Mouse (Mus musculus): ENCODE results near the gene Epn2.

Epn2 gene

DNA sequence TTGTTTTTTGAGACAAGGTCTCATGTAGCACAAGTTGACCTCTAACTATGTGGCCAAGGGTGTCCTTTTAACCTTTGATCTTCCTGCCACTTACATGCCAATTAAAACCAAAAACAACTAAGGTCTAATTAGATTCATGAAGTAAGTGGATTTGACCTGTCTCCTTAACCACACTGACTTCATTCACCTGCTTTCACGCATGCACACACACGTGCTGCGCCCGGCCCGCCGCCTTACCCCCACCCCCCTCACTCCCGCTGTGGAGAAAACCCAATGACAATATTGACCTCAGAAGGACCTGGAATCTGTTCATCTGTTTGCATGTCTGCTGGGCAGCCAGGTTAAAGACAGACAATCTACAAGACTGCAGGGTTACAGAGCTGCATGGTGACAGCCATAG, 38.8 kb downstream of the Epn2 start:
- DNase-seq (ENCODE audit: low read depth, low spot score): no peak

DNA sequence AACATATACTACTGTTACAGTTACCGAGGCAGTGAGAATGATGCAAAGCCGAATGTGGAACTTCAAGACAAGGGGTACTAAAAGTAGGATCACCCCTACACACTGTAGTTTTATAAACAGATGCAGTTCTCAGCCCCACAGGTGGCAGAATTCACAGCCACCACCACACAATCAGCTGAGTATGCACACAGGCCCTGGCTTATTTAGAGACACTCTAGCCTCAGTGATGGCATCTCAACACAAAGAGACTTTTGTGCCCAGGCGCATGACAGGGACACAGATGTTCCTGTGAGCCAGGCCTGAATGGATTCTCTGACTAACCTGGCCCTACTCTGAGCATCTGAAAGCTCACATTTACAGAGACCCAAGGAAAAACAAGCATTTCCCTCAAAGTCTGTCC, 42.1 kb downstream of the Epn2 start:
- no peak for DNase-seq (ENCODE audit: low read depth, low spot score)

DNA sequence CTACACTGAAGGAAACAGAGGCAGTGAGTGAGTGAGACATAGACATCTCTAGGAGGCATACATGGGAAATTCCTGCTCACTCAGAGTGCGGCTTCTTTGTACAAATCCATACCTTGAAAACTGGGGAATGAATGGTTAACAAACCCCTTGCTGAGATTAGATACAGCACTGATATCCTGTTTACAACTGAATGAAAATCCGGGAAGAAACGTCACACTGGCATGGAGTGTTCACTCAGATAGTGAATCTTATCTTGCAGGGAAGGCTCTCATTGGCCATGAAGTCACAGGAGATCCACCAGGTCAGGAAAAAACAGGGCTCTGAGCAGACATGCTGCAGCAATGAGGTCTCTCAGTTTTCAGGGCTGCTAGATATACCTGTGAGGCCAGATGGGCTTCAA, 42.5 kb downstream of the Epn2 start:
- DNase-seq (ENCODE audit: low read depth, low spot score): no peak

DNA sequence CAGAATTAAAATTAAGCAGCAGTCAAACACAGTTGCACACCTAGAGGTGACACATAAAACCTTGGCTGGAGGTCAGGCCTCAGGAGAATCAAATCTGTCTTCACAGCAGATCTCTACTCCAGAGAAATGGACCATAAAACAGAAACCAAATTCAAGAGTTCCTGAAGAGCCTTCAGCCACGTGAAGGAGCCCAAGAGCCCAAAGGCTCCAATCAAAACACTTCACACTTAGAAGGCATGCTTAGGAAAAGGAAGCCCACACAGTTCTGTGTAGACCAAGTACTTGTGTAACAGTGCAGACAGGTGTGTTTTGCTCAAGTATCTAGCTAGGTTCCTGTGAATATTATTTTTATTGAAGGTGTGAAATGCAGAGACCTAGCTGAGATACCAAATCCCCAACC, 44.0 kb downstream of the Epn2 start:
- no peak for DNase-seq (ENCODE audit: low read depth, low spot score)

DNA sequence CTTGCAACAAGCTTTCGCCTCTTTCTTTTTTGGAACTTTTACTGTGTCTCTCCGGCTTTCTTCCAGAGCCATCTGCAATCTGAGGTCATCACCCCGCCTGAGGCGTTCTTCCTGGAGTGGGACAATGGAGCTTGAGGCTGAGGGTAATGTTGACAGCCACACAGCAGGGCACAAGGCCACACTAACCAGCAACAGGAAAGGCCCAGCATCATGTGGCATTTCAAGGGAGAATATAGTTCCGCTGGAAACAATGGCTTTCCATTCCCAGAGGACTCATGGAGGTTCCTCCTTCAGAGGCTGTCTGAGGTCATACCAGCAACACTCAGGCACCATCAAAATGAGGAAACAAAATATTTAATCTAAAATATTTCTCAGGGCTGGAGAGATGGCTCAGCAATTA, 45.9 kb downstream of the Epn2 start:
- DNase-seq (ENCODE audit: low read depth, low spot score): no peak

DNA sequence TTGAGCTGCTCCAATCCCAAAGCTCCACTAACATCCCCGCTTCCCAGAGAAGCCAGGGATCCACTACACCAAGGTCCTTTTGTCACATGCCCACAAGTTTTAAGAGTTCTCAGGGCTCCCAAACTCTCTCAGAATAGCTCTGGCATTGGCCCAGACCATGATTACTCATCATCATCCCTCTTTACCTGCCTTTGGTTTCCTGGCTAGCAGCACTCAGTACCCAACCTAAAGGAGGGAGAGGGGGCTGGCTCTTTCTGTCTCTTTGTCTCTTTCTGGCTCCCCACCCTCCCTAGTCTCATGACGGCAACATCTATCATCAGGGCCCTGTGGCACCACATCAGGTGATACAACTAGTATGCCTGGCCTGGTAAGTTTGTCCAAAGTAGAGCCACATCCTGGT, 46.7 kb downstream of the Epn2 start:
- DNase-seq (ENCODE audit: low read depth, low spot score): no peak

DNA sequence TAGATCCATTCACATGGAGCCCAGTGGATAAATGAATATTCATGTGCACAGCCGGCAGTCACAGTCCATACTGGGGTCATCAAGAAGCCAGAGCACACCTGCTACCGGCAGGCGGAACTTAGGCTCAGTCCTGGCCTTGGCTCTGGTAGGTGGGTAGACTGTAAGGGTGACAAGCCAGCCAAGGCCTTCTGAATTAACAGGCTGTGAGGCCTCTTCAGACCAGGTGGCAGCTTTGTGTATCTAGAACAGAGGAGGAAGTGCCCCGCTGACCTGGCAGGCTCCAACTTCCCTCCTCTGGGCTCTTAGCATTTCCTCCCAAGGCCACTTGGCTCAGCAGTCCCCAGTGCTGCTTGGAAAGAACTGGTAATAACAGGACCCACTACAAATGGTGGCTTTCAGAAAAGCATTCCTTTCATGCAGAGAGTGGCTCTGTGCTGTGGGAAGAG, 50.2 kb downstream of the Epn2 start:
- DNase-seq (ENCODE audit: low read depth, low spot score): peak; percentile 52

DNA sequence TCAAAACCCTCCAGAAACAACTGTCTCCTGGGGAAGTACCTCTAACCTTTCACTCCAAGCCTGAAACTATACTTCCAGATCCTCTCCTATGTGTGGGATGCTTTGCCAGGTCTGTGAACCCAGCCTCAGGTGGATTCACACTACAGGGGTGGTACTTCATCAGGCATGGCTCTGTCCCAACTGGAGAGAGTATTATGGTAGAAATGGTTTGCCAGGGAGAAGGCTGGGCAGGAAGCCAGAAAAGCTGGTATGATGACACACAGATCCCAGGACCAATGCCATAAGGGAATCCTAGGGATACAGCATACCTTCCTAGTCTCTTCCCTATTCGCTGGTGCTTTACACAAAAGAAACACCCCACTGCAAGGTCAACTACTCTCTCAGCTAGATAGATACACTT, 52.6 kb downstream of the Epn2 start:
- no peak for DNase-seq (ENCODE audit: low read depth, low spot score)

DNA sequence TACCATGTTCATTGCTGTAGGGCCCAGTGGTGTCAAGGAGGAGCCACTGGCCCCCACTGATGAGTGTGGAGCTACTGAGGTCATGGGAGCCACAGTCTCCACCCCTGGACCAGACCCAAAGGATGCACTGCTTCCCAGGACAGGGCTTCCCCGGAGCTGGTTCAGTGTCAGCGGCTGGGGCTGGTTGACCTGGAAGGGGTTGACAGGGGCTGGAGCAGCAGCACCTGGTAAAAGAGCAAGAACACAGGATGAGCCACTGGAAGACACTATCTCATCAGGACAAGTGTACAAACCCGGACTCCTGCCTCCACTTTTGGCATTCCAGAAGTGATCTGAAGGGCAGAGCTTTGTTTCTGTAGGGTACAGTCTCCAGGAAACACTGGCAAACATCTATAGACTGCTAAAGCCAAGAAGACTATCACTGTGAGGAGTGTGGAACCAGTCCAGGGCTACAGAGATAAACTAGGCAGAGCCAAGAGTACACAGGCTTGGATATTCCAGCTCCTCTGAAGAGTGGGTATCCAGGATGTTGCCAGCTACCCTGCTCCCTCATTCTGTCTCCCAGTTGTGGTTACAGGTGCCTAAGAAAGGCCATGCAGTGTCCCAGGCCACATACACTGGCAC, 59.9 kb downstream of the Epn2 start:
- no peak for DNase-seq (ENCODE audit: low read depth, low spot score)

DNA sequence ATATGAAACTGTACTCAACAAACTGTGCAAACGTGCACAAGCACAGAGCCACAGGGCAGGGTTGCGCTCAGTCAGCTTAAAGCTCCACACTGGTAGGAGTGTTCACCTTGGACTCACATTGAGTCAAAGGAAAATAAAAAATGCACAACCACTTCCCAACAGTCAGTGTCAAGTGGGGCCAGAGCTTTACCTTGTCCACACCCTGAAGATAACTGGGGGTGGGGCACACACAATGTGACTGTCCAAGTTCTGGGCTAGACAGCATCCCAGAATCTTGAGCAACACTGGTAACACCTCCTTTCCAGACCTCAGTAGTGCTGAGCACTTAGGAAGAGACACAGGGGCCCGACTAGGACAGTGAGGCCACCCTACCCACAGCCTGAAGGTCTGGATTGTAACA, 60.6 kb downstream of the Epn2 start:
- DNase-seq (ENCODE audit: low read depth, low spot score): no peak

DNA sequence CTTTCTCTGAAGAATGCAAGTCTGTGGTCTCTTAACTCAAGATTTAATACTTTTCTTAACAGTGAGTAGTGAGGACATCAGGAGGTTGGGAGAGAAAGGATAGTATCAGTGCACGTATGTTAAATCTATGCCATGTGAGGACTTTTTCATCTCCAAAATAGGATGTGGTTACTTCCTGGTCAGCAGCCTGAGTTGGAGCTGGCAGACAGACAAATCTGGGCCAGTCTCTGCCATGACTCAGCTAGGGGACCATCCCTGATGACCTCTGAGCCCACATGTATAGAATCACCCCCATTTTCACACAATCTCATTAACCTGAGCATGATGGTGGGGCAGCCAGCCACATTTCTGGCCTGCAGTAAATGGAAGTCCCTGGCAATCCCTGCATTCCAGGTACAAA, 61.5 kb downstream of the Epn2 start:
- DNase-seq (ENCODE audit: low read depth, low spot score): no peak

DNA sequence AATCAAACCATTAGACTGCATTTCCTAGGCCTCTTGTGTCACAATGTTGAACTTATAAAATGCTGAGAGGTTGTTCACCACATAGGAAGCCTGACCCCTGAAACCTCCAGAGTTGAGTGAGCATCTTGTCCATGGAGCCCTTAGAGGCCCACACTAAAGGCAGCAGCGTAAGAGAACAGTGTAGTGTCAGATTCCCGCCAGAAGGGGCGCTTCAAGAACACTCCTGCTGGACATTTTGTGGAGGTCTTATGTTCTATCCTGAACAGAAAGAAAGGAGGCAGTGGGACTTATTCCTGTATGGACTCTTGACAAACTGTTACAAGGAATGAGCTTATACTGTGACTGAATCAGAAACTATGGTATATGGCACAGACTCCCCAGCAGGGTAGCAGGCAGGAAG, 64.5 kb downstream of the Epn2 start:
- peak; percentile 61 for DNase-seq (ENCODE audit: low read depth, low spot score)

DNA sequence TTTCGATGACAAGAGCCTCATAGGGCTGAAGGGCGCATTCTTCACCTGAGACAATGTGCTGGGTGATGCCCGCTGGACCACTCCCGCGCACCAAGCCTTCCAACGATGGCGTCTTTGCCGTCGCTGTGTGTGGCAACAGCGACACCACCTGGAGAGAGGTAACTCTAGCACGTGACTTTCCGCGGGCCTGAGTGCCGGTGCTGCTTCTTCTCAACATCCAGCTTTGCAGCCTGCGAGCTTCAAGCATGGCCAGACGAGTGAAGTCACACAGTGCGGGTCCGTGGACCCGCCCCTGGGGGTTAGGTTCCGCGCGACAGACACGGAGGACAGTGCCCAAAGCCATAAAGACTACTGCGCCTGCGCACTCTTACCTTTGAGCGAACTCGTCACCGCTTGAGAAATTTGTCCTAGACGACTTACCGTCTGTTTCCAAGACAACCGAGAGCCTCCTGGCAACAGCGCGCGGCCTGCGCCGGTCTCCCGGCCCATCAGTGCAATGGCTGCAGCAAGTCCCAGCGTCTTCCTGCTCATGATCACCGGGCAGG, 74.7 kb downstream of the Epn2 start, which contains the start of gene B9d1:
Gene B9d1 (plus strand): TSS at position 432 of the 545 bp plus-strand sequence.
- DNase-seq (ENCODE audit: low read depth, low spot score): peak; percentile 98

DNA sequence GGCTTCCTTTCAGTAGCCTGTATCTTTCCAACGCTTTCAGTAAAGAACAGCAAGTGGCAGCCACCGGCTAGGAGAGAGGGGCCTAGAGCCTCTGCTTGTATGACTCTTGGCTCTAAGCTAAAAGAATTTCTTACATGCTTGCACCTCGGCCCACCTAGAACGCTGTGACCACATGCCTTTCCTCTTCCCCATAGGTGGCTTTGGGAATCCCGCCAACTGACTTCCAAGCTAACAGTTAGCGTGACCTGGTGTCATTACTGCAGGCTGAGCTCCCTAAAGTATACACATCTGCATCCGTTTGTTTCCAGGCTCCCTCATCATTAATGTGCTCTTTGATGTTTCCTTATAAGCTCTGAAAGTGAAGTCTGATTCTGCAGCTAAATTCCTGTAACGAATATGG, 75.6 kb downstream of the Epn2 start:
- DNase-seq (ENCODE audit: low read depth, low spot score): no peak

DNA sequence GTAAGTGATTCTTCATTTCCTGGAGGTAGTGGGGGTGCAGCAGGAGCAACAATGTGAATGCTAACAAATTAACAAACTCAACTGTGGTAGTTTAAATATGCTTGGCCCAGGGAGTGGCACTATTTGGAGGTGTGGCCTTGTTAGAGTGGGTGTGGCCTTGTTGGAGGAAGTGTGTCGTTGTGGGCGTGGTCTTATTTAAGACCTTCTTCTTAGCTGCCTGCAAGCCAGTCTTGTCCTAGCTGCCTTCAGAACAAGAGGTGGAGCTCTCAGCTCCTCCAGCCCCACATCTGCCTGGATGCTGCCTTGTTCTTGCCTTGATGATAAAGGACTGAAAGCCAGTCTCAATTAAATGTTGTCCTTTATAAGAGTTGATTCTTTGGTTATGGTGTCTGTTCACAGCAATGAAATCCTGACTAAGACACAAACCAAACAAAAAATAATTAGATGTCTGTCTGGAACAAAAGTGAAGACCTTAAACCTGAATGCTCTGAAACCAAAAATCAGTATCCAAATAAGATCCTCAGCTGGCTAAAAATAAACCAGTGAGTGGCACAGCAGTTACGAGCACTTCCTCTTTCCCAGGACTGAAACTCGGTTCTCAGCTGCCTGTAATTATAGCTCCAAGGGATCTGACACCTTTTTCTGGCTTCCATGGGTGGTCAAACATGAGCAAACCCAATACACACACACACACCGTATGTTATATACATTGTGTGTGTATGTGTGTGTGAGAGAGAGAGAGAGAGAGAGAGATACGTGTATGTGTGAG, 80.6 kb downstream of the Epn2 start:
- DNase-seq (ENCODE audit: low read depth, low spot score): no peak

DNA sequence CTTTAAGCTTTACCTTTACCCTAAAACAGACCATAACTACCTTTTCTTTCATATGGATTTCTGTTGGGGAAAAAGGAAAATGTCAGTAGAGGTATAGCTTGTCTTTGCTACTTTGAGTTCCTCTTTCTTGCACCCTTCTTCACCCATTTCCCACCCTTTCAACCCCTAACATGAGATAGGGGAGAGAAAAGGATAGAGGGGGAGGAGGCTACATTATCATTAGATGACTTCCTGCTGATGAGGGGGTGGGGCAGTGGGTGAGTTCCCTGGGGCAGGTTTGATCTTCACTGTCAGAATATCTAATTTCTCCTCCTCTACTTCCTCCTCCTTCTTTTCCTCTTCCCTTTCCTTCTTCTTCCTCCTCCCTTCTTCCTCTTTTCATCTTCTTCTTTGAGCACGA, 82.0 kb downstream of the Epn2 start:
- no peak for DNase-seq (ENCODE audit: low read depth, low spot score)

DNA sequence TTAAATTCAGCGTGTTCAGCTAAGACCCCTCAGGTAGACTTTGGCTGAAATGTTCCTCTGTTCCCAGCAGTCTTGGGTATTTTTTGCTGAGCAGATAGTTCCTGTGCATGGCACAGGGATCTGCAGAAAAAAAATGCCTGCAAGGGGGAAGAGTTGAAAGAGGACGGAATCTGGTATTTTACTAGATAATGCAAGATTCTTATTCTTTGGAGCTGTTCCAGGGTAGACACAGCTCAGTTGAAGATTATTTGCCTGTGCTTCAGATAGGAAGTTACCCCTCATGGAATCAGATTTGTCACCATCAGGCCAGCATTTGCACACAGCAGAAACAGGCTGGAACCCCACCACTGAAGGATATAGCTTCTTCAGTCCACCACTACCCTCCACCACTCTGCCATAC, 84.0 kb downstream of the Epn2 start:
- no peak for DNase-seq (ENCODE audit: low read depth, low spot score)

DNA sequence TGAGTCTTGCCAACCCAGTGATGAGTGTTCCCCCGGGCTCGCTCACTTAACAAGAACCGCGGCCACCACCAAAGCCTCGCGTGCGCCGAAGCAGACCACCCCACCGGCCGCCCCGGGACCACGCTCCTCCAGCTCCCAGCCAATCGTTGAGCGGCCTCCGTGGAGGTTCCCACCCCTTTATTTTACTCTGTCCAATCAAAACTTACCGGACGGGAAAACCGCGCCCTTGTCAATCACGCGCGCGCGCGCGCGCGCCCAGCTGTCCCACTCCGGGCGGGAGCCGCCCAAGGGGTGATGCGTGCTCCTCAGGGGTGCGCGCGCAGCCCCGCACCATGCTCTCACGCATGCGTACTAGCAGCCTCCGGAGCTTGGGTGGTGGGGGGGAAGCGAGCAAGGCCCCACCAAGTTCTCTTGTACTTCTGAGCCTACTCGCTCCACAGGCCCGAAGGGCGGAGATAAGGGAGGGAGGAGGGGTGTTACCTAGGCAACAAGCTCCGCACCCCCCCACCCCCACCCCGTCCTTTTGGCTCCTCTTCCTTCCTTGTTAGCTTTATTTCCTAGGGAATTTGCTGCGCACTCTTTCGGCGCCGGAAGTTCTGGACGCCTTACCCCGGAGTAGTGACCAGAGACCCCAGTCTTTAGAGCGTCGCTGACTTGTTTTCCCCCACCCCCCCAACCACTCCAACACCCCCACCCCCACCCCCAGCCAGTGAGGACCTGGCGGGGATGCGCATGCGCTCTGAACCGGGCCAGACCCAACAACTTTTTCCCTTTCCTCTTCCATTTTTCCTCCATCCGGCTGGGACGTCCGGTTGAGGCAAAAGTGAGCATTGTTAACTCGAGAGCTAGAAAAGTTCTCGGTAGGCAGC, 85.1 kb downstream of the Epn2 start, which contains the start of gene Mapk7:
Gene Mapk7 (minus strand): TSS at position 278 of the 869 bp plus-strand sequence.
- peak; percentile 100 for DNase-seq (ENCODE audit: low read depth, low spot score)

DNA sequence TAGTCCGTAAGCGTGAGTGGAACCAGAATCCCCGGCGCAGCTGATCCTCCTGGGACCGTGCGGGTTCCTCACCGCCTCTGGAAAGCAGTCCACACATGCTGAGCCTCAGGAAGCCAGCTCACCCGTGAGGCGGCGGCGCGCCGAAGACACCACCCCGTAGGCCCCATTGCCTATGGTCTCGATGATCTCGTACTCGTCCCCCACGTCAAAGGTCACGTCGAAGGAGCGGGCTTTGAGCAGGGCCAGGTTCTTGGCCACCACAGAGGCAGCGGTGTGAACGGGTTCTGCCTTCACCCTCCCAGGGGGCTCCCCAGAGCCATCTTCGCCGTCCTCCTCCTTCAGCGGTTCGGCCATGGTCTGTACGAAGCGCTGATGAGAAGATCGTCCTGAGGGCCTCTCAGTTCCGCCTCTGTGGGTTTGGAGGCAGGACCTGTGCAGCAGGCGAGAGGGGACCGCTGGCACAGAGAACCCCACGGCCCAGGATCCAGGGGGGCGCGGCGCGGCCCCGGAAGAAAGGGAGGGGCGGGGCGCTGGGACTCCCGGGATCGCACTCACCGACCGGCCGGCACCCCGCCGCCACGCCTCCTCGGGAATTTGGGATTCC, 85.9 kb downstream of the Epn2 start:
- DNase-seq (ENCODE audit: low read depth, low spot score): no peak

DNA sequence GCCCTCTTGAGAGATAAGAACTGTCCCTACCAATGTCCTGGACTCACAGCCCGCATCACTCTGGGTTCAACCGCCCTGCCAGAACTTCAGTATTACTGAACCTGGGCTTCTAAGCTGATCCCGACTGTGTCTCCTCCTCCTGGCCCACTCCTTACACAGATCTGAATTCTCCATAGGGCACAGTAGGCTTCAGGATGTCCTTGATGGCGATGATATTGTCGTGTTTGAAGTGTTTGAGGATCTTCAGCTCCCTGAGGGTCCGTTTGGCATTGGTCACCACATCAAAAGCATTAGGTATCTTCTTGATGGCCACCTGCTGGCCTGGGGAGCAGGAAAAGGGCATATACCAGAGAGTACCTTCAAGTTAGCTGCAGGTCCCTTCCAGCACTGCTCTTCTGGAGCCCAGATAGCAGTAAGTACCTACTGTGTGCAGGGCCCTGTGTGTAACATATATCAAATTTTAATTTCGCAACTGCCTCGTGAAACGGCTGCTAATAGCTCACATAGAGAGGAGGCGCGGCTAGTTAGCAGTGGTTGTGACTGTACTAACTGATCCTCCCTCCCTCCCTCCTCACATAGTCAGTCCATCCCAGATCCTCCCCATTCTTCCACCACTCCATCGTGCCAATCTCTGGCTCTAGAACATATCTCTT, 86.6 kb downstream of the Epn2 start:
- DNase-seq (ENCODE audit: low read depth, low spot score): no peak

DNA sequence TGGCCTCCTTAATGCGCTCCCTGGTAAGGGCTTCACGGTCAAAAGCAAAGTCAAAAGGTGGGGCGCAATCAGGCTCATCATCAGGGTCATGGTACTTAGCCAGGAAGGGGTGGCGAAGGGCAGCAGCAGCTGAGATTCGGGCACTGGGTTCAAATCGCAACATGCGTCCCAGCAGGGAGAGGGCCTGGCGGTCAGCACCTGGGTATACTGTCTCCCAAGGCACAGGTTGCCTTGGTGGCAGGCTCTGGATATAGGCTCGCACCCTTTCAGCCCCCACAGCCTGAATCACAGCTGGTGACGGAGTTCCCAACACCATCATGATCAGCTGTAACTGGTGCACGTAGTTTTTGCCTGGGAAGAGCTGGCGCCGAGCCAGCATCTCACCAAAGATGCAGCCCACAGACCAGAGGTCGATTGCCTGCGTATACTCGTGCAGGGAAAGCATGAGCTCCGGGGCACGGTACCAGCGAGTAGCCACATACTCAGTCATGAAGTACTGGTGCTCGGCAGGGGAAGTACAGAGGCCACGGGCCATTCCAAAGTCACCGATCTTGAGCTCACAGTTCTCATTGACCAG, 88.5 kb downstream of the Epn2 start:
- no peak for DNase-seq (ENCODE audit: low read depth, low spot score)
